Comparison of ENCODE assay signal across 13 mouse cellular contexts in genomic region chr5:23900190-23900589, GRCm38 (mm10).
"Had no signal": no experiment of that assay in that cellular context is flagged by ENCODE, and none has a peak within 500 bp of the region (broad histone marks: within the 10 kb centered on the region; RNA-seq: fewer than 3 reads in every experiment).

No protein-coding gene starts in this region.

- DNase-seq: liver, postnatal 0 days; lung, adult 2 months; lung, postnatal 14 days; lung, postnatal 4 days; midbrain, embryonic 14.5 days; retina, postnatal 1 day; right cerebral cortex, adult 18-20 months; right cerebral cortex, postnatal 25 days; right cerebral cortex, postnatal 4 days; spleen, adult 18-20 months; thymus, adult 18-20 months; thymus, postnatal 14 days; thymus, postnatal 36 days had no signal
